Mouse (Mus musculus): ENCODE results near the gene Fcgr4. TPM values are rescaled to one million over a fixed set of nuclear protein-coding genes. Genes with fewer than 3 reads are reported as not detected.
"Not testable (repeated sequence)": the region's sequence is repeated elsewhere in the genome, so short reads cannot be mapped to it uniquely, and the experiment has no call there.

The Fcgr4 gene
- polyA plus RNA-seq (2014; fragmentation: Nextera tagmentation; extraction: Ambion mirVana), result 1.5 TPM in 1 of 2 replicates, not detected in the other

GRCm38 (mm10) chr1:171018737-171019136 lies at the start of gene Fcgr4:
Fcgr4 (plus strand) TSS chr1:171018920.
- H3K36me3 ChIP-seq (ENCODE audit: control insufficient read depth, insufficient read depth, low read length), result no peaks in the 10 kb centered on the region
- no peak for DNase-seq
- no peaks in the 10 kb centered on the region for H3K27me3 ChIP-seq (ENCODE audit: control insufficient read depth, insufficient read depth, low read length)
- no peaks in the 10 kb centered on the region for H3K9me3 ChIP-seq (ENCODE audit: control insufficient read depth, low read length)
- H3K4me1 ChIP-seq (ENCODE audit: control insufficient read depth, insufficient read depth, low read length), result no peaks in the 10 kb centered on the region
- no peak within 1 kb of the TSS for H3K4me3 ChIP-seq (replicated peaks; ENCODE audit: low read depth, low read length)
- no peak within 1 kb of the TSS for H3K4me2 ChIP-seq (ENCODE audit: low read length)
- no peak within 1 kb of the TSS for H3K9ac ChIP-seq (replicated peaks; ENCODE audit: low read length)
- H3K27ac ChIP-seq (replicated peaks; ENCODE audit: low read depth, low read length), result no peak within 1 kb of the TSS
- no peak for ATAC-seq (ENCODE audit: low FRiP score, low TSS enrichment)
- WGBS, result 88% methylated on average over 2 of the region's 2 CpGs

- no peak overlapping the region for H3K4me3 ChIP-seq (replicated peaks; ENCODE audit: low read depth, low read length)
- no peaks in the 10 kb centered on the region for H3K9me3 ChIP-seq (ENCODE audit: control insufficient read depth, low read length)
- no peaks in the 10 kb centered on the region for H3K4me1 ChIP-seq (ENCODE audit: control insufficient read depth, insufficient read depth, low read length)
- WGBS, result 85% methylated on average over 6 of the region's 6 CpGs
- H3K27ac ChIP-seq (replicated peaks; ENCODE audit: low read depth, low read length), result no peak overlapping the region
- H3K4me2 ChIP-seq (ENCODE audit: low read length), result no peak overlapping the region
- H3K9ac ChIP-seq (replicated peaks; ENCODE audit: low read length), result no peak overlapping the region
- no peak for ATAC-seq (ENCODE audit: low FRiP score, low TSS enrichment)
- H3K36me3 ChIP-seq (ENCODE audit: control insufficient read depth, insufficient read depth, low read length), result no peaks in the 10 kb centered on the region
- no peak for DNase-seq
- H3K27me3 ChIP-seq (ENCODE audit: control insufficient read depth, insufficient read depth, low read length), result no peaks in the 10 kb centered on the region
Observed at GRCm38 (mm10) chr1:170972494-170972893, 46.2 kb upstream of the Fcgr4 start.

GRCm38 (mm10) chr1:170972936-170973335 lies 45.8 kb upstream of the Fcgr4 start:
- no peak overlapping the region for H3K4me2 ChIP-seq (ENCODE audit: low read length)
- H3K9me3 ChIP-seq (ENCODE audit: control insufficient read depth, low read length), result no peaks in the 10 kb centered on the region
- no peak overlapping the region for H3K9ac ChIP-seq (replicated peaks; ENCODE audit: low read length)
- no peak overlapping the region for H3K27ac ChIP-seq (replicated peaks; ENCODE audit: low read depth, low read length)
- H3K4me3 ChIP-seq (replicated peaks; ENCODE audit: low read depth, low read length), result no peak overlapping the region
- ATAC-seq (ENCODE audit: low FRiP score, low TSS enrichment), result no peak
- DNase-seq, result no peak
- H3K4me1 ChIP-seq (ENCODE audit: control insufficient read depth, insufficient read depth, low read length), result no peaks in the 10 kb centered on the region
- WGBS, result 87% methylated on average over 4 of the region's 4 CpGs
- H3K27me3 ChIP-seq (ENCODE audit: control insufficient read depth, insufficient read depth, low read length), result no peaks in the 10 kb centered on the region
- no peaks in the 10 kb centered on the region for H3K36me3 ChIP-seq (ENCODE audit: control insufficient read depth, insufficient read depth, low read length)

DNA sequence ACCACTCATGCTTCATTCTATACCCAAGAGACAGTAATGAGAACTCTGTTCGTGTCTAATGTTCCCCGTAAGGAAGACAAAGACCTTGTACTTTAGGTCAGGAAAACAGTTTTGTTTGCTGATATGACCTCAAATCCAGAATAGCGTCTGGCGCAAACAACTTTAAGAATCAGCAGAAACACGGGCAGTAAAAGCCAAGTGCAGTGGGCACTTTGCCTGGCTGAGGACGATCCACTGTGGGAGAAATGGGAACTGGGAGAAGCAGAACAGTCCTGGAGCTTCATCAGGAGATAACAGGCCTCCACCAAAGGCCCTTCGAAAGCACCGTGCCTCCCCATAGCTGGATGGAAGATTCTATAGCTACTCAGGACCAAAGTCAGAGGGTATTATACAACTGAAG lies 44.5 kb upstream of the Fcgr4 start:
- Histone ChIP-seq H3K36me3 (ENCODE audit: control insufficient read depth, insufficient read depth, low read length) (no peaks in the 10 kb centered on the region), H3K27ac (replicated peaks; ENCODE audit: low read depth, low read length) (no peak overlapping the region), H3K9me3 (ENCODE audit: control insufficient read depth, low read length) (no peaks in the 10 kb centered on the region), H3K9ac (replicated peaks; ENCODE audit: low read length) (no peak overlapping the region), H3K4me2 (ENCODE audit: low read length) (no peak overlapping the region), H3K4me1 (ENCODE audit: control insufficient read depth, insufficient read depth, low read length) (no peaks in the 10 kb centered on the region), H3K4me3 (replicated peaks; ENCODE audit: low read depth, low read length) (no peak overlapping the region), H3K27me3 (ENCODE audit: control insufficient read depth, insufficient read depth, low read length) (no peaks in the 10 kb centered on the region)
- no peak for DNase-seq
- ATAC-seq (ENCODE audit: low FRiP score, low TSS enrichment), result no peak
- 90% methylated on average over 8 of the region's 8 CpGs for WGBS

GRCm38 (mm10) chr1:170974736-170975135 lies 44.0 kb upstream of the Fcgr4 start:
- ATAC-seq (ENCODE audit: low FRiP score, low TSS enrichment) (no peak), DNase-seq (no peak)
- Histone ChIP-seq H3K4me1 (ENCODE audit: control insufficient read depth, insufficient read depth, low read length) (no peaks in the 10 kb centered on the region), H3K4me2 (ENCODE audit: low read length) (no peak overlapping the region), H3K9ac (replicated peaks; ENCODE audit: low read length) (no peak overlapping the region), H3K9me3 (ENCODE audit: control insufficient read depth, low read length) (no peaks in the 10 kb centered on the region), H3K27me3 (ENCODE audit: control insufficient read depth, insufficient read depth, low read length) (no peaks in the 10 kb centered on the region), H3K4me3 (replicated peaks; ENCODE audit: low read depth, low read length) (no peak overlapping the region), H3K36me3 (ENCODE audit: control insufficient read depth, insufficient read depth, low read length) (no peaks in the 10 kb centered on the region), H3K27ac (replicated peaks; ENCODE audit: low read depth, low read length) (no peak overlapping the region)
- WGBS, result 91% methylated on average over 2 of the region's 2 CpGs

GRCm38 (mm10) chr1:170975350-170975749 lies 43.4 kb upstream of the Fcgr4 start:
- not testable (repeated sequence) for H3K9me3 ChIP-seq (ENCODE audit: control insufficient read depth, low read length); H3K4me3 ChIP-seq (replicated peaks; ENCODE audit: low read depth, low read length); H3K4me2 ChIP-seq (ENCODE audit: low read length); H3K4me1 ChIP-seq (ENCODE audit: control insufficient read depth, insufficient read depth, low read length); ATAC-seq (ENCODE audit: low FRiP score, low TSS enrichment); H3K9ac ChIP-seq (replicated peaks; ENCODE audit: low read length); DNase-seq; H3K36me3 ChIP-seq (ENCODE audit: control insufficient read depth, insufficient read depth, low read length); H3K27ac ChIP-seq (replicated peaks; ENCODE audit: low read depth, low read length); H3K27me3 ChIP-seq (ENCODE audit: control insufficient read depth, insufficient read depth, low read length)
- WGBS, result 84% methylated on average over 2 of the region's 2 CpGs

DNA sequence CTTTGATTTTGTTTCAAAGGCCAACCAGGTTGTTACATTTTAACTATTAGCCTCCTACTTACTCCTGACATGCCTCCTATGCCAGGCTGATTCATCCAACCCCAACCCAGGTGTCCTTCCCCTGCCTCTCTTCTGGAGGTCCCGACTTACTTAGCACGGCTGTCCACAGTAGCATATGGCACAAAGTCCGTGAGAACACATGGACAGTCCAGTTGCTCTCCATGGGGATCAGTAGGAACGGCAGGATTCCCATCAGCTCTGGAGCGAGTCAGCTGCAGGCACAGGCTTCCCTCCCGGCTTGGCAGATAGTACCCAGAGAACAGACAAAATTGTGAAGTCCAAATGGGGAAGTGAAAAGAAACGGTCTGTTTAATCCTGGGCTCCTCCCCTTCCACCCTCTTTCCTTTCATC lies 43.0 kb upstream of the Fcgr4 start:
- H3K4me1 ChIP-seq (ENCODE audit: control insufficient read depth, insufficient read depth, low read length), result no peaks in the 10 kb centered on the region
- WGBS, result 67% methylated on average over 7 of the region's 7 CpGs
- no peaks in the 10 kb centered on the region for H3K9me3 ChIP-seq (ENCODE audit: control insufficient read depth, low read length)
- H3K4me2 ChIP-seq (ENCODE audit: low read length), result no peak overlapping the region
- H3K27me3 ChIP-seq (ENCODE audit: control insufficient read depth, insufficient read depth, low read length), result no peaks in the 10 kb centered on the region
- no peaks in the 10 kb centered on the region for H3K36me3 ChIP-seq (ENCODE audit: control insufficient read depth, insufficient read depth, low read length)
- no peak overlapping the region for H3K9ac ChIP-seq (replicated peaks; ENCODE audit: low read length)
- no peak for ATAC-seq (ENCODE audit: low FRiP score, low TSS enrichment)
- no peak overlapping the region for H3K4me3 ChIP-seq (replicated peaks; ENCODE audit: low read depth, low read length)
- no peak for DNase-seq
- H3K27ac ChIP-seq (replicated peaks; ENCODE audit: low read depth, low read length), result no peak overlapping the region

DNA sequence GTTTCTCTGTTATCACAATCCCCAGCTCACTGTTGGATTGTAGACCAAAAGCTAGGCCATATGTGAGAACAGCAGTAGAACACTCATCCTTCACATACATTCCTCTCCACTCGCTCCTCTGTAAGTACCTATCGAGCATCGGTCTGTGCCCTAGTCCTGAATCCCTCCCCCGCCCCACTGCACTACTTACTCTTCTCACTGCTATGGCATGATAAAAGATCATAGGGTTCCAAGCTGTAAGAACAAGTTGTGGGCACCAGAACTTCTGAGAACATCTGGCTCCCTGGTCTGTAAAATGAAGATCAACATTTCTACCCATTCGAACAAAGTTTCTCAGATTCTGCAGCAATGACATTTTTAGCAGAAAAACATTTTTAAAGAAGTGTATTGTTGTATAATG lies 42.3 kb upstream of the Fcgr4 start, which contains the start of gene Fcgr2b:
Gene Fcgr2b (minus strand): TSS at position 101 of the 400 bp plus-strand sequence.
- no peaks in the 10 kb centered on the region for H3K27me3 ChIP-seq (ENCODE audit: control insufficient read depth, insufficient read depth, low read length)
- ATAC-seq (ENCODE audit: low FRiP score, low TSS enrichment), result no peak
- no peak for DNase-seq
- no peaks in the 10 kb centered on the region for H3K9me3 ChIP-seq (ENCODE audit: control insufficient read depth, low read length)
- WGBS, result 95% methylated on average over 5 of the region's 5 CpGs
- H3K9ac ChIP-seq (replicated peaks; ENCODE audit: low read length), result no peak within 1 kb of the TSS
- H3K27ac ChIP-seq (replicated peaks; ENCODE audit: low read depth, low read length), result no peak within 1 kb of the TSS
- no peak within 1 kb of the TSS for H3K4me3 ChIP-seq (replicated peaks; ENCODE audit: low read depth, low read length)
- H3K4me1 ChIP-seq (ENCODE audit: control insufficient read depth, insufficient read depth, low read length), result no peaks in the 10 kb centered on the region
- no peak within 1 kb of the TSS for H3K4me2 ChIP-seq (ENCODE audit: low read length)
- H3K36me3 ChIP-seq (ENCODE audit: control insufficient read depth, insufficient read depth, low read length), result no peaks in the 10 kb centered on the region

- Histone ChIP-seq H3K36me3 (ENCODE audit: control insufficient read depth, insufficient read depth, low read length) (no peaks in the 10 kb centered on the region), H3K4me1 (ENCODE audit: control insufficient read depth, insufficient read depth, low read length) (no peaks in the 10 kb centered on the region)
- WGBS, result 89% methylated on average over 4 of the region's 4 CpGs
Observed at GRCm38 (mm10) chr1:170978601-170979000, 40.1 kb upstream of the Fcgr4 start.

More at GRCm38 (mm10) chr1:170978601-170979000, 40.1 kb upstream of the Fcgr4 start:
- H3K9ac ChIP-seq (replicated peaks; ENCODE audit: low read length), result no peak overlapping the region
- ATAC-seq (ENCODE audit: low FRiP score, low TSS enrichment) (no peak), DNase-seq (no peak)
- no peak overlapping the region for H3K4me3 ChIP-seq (replicated peaks; ENCODE audit: low read depth, low read length)
- no peak overlapping the region for H3K4me2 ChIP-seq (ENCODE audit: low read length)
- H3K27me3 ChIP-seq (ENCODE audit: control insufficient read depth, insufficient read depth, low read length), result no peaks in the 10 kb centered on the region
- no peak overlapping the region for H3K27ac ChIP-seq (replicated peaks; ENCODE audit: low read depth, low read length)
- no peaks in the 10 kb centered on the region for H3K9me3 ChIP-seq (ENCODE audit: control insufficient read depth, low read length)
